Mouse (Mus musculus) bone marrow macrophage, adult 2 months (primary cell): ENCODE data around the gene Smpd3. TPM values are rescaled to one million over a fixed set of nuclear protein-coding genes. Genes with fewer than 3 reads are reported as not detected.

Experiments
- H3K27ac ChIP-seq: 2 replicates; pipeline ENCODE4 v1.5.1; 2012; ENCODE audit warnings: low read depth, low read length; ENCODE audit not compliant: insufficient read depth
- H3K4me1 ChIP-seq: 2 replicates; pipeline ENCODE4 v1.6.1; 2012; ENCODE audit warnings: low read length; ENCODE audit not compliant: control insufficient read depth, insufficient read depth
- H3K4me3 ChIP-seq: 2 replicates; pipeline ENCODE4 v1.5.1; 2012; ENCODE audit warnings: mild to moderate bottlenecking, low read length, moderate library complexity; ENCODE audit not compliant: insufficient read depth
- CTCF ChIP-seq: IDR thresholded peaks from 2 replicates; pipeline ENCODE4 v1.5.1; 2012; ENCODE audit warnings: low read depth, mild to moderate bottlenecking, low read length, moderate library complexity
- POLR2A ChIP-seq: IDR thresholded peaks from 2 replicates; pipeline ENCODE4 v1.6.1; 2012; ENCODE audit warnings: mild to moderate bottlenecking, low read depth, low read length, borderline replicate concordance
- polyA plus RNA-seq: library from polyadenylated mRNA; stranded (reverse); fragments of >200 nt; gene quantifications from 2 replicates; pipeline ENCODE4 v1.2.4, GENCODE M21; 2012; ENCODE audit not compliant: missing spikeins, insufficient read depth, insufficient read length

Gene Smpd3
- polyA plus RNA-seq, 1 experiment = 1.0 TPM

DNA sequence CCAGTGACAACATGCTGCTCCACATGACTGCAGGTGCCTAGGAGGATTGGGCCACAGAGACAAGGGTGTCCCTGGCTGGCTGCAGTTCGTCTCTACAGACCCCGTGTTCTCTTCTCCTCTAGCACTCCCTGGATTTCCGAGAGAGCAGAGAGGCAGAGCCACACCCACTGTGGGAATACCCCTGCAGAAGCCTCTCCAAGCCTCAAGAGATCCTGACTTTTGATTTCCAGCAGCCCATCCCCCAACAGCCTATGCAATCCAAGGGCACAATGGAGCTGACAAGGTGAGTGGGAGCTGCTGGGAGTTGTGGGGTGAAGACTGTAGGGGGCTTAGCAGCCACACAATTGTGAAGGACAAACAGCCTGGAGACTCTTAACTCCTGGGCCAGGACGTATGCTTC lies 87.6 kb downstream of the Smpd3 start:
- no peak overlapping the region for H3K4me3 ChIP-seq
- no peak for TF ChIP-seq POLR2A
- TF ChIP-seq CTCF = no peak
- H3K27ac ChIP-seq = no peak overlapping the region
- no peaks in the 10 kb centered on the region for H3K4me1 ChIP-seq

DNA sequence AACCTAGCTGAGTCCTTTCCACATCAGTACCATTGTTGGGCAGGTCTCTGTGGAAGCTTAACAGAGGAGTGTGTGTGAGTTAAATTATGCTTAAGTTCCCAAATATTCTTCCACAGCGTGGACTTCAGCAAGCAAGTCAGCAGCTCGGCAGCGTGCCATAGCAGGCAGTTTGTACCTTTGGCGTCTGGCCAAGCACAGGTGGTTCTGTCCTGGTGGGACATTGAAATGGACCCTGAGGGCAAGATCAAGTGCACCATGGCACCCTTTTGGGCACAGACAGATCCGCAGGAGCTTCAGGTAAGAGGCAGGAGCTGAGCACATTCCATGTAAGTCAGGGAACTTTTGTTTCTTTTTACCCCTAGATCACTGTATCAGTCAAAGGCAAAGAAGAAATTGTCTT lies 100.7 kb downstream of the Smpd3 start:
- TF ChIP-seq CTCF (no peak), POLR2A (no peak)
- Histone ChIP-seq H3K4me3 (no peak overlapping the region), H3K27ac (no peak overlapping the region), H3K4me1 (no peaks in the 10 kb centered on the region)

GRCm38 (mm10) chr8:106234567-106235261 lies 103.1 kb downstream of the Smpd3 start:
- no peaks in the 10 kb centered on the region for H3K4me1 ChIP-seq
- no peak overlapping the region for H3K4me3 ChIP-seq
- TF ChIP-seq POLR2A = no peak
- TF ChIP-seq CTCF = no peak

GRCm38 (mm10) chr8:106232751-106233150 lies 105.0 kb downstream of the Smpd3 start:
- H3K4me3 ChIP-seq = no peak overlapping the region
- no peaks in the 10 kb centered on the region for H3K4me1 ChIP-seq
- H3K27ac ChIP-seq = no peak overlapping the region
- TF ChIP-seq POLR2A (no peak), CTCF (no peak)

More at GRCm38 (mm10) chr8:106234567-106235261, 103.1 kb downstream of the Smpd3 start:
- no peak overlapping the region for H3K27ac ChIP-seq

GRCm38 (mm10) chr8:106231536-106231935 lies 106.3 kb downstream of the Smpd3 start:
- TF ChIP-seq POLR2A = no peak
- no peak for TF ChIP-seq CTCF
- no peak overlapping the region for H3K27ac ChIP-seq
- H3K4me3 ChIP-seq = no peak overlapping the region
- H3K4me1 ChIP-seq = no peaks in the 10 kb centered on the region

DNA sequence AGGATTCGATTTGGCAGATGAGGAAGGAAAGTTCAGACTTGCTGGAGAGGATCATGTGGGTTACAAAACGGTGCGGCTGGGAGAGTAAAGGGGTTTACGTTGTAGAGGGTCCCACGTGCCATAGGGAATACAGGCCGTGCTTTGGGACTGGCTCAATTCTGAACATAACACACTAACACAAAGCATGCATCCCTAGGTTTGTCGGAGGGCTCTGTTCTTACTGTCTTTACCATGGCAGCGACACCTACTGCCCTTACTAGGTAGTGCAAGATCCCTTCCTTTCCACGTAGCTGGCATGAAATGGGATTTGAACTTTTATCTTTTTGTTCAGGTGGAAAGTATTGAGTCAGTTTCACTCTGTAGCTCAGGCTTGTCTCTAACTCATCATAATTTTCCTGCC lies 111.2 kb downstream of the Smpd3 start:
- Histone ChIP-seq H3K4me3 (no peak overlapping the region), H3K27ac (no peak overlapping the region), H3K4me1 (no peaks in the 10 kb centered on the region)
- TF ChIP-seq CTCF (no peak), POLR2A (no peak)

GRCm38 (mm10) chr8:106219620-106220019 lies 118.2 kb downstream of the Smpd3 start:
- Histone ChIP-seq H3K4me3 (no peak overlapping the region), H3K4me1 (peaks cover 28% of the 10 kb centered on the region), H3K27ac (peak overlapping the region; percentile 34)
- TF ChIP-seq CTCF (no peak), POLR2A (no peak)

DNA sequence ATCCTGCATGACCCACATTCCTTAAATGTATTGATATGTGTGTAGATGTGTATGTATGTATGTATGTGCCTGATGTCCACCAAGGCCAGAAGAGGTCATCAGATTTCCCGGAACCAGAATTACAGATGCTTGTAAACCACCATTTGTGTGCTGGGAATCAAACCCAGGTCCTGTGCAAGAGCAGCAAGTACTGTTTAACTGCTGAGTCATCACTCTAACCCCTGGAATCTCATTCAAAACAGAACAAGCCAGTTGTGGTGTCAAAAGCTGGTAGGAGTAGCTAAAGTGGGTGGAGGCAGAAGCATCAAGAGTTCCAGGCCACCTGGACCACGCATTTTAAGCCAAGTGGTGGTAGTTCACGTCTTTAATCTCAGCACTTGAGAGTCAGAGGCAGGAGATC lies 123.8 kb downstream of the Smpd3 start:
- TF ChIP-seq CTCF (no peak), POLR2A (no peak)
- Histone ChIP-seq H3K4me1 (peaks cover 24% of the 10 kb centered on the region), H3K27ac (no peak overlapping the region), H3K4me3 (no peak overlapping the region)

- H3K4me1 ChIP-seq = peaks cover 7% of the 10 kb centered on the region
- H3K27ac ChIP-seq = peak overlapping the region; percentile 32
- H3K4me3 ChIP-seq = peak overlapping the region; percentile 86
- TF ChIP-seq CTCF = no peak
- no peak for TF ChIP-seq POLR2A
These were observed 126.4 kb downstream of the Smpd3 start for GRCm38 (mm10) chr8:106211421-106211820.

- TF ChIP-seq POLR2A (peak; percentile 89; the same call in 1 of the 2 replicates), CTCF (no peak)
- peaks cover 7% of the 10 kb centered on the region for H3K4me1 ChIP-seq
- H3K27ac ChIP-seq = peak within 1 kb of the TSS; percentile 76
- H3K4me3 ChIP-seq = peak within 1 kb of the TSS; percentile 86
These were observed 126.9 kb downstream of the Smpd3 start, which contains the start of the genes Slc7a6os and Prmt7 for GRCm38 (mm10) chr8:106210821-106211345. Gene Slc7a6os, minus strand, starts transcription at chr8:106210935. Gene Prmt7, plus strand, starts transcription at chr8:106210936.
